Mouse (Mus musculus) liver, embryonic 14.5 days (tissue): ENCODE measurements around the gene Zfp384.

Experiments used
- CTCF ChIP-seq: IDR thresholded peaks from 2 replicates; pipeline ENCODE4 v1.5.1; 2016; ENCODE audit warnings: antibody characterized with exemption, low read depth, control low read depth
- EP300 ChIP-seq: IDR thresholded peaks from 2 replicates; pipeline ENCODE4 v1.6.1; 2016; ENCODE audit warnings: antibody characterized with exemption, low read depth

- TF ChIP-seq CTCF (no peak), EP300 (no peak)
Observed at GRCm38 (mm10) chr6:124959960-124960359, 49.0 kb upstream of the Zfp384 start.
